Mouse (Mus musculus) hindbrain, postnatal 0 days (tissue): Measurements from ENCODE around the gene Plbd1. TPM values are rescaled to one million over a fixed set of nuclear protein-coding genes. Genes with fewer than 3 reads are reported as not detected.

Experiments used
- ATAC-seq: fragments of 200-750 bp; cut with Nextera tagmentation; 2 replicates; pipeline ENCODE4 v1.8.0; 2017; ENCODE audit warnings: mild to moderate bottlenecking, moderate TSS enrichment, moderate library complexity
- DNase-seq: peaks from one replicate; pipeline ENCODE4 v3.0.0-alpha.2; 2015; ENCODE audit warnings: low spot score
- H3K27ac ChIP-seq: fragments of 300-500 bp; sonication (generic); 2 replicates; pipeline ENCODE4 v1.5.1; 2014; ENCODE audit warnings: mild to moderate bottlenecking
- H3K27me3 ChIP-seq: fragments of 300-500 bp; sonication (generic); 2 replicates; pipeline ENCODE4 v1.6.1; 2014; ENCODE audit warnings: low read length, mixed read lengths; ENCODE audit not compliant: insufficient read depth
- H3K36me3 ChIP-seq: fragments of 300-500 bp; sonication (generic); 2 replicates; pipeline ENCODE4 v1.6.1; 2014; ENCODE audit warnings: low read length, mixed read lengths; ENCODE audit not compliant: insufficient read depth
- H3K4me1 ChIP-seq: fragments of 300-500 bp; sonication (generic); 2 replicates; pipeline ENCODE4 v1.6.1; 2014; ENCODE audit warnings: antibody characterized with exemption, low read length, mixed read lengths; ENCODE audit not compliant: insufficient read depth
- H3K4me2 ChIP-seq: fragments of 300-500 bp; sonication (generic); 2 replicates; pipeline ENCODE4 v1.6.1; 2014; ENCODE audit warnings: low read depth, mild to moderate bottlenecking, low read length, moderate library complexity, mixed read lengths
- H3K4me3 ChIP-seq: fragments of 300-500 bp; sonication (generic); 2 replicates; pipeline ENCODE4 v1.5.1; 2014; ENCODE audit warnings: low read length
- H3K9ac ChIP-seq: fragments of 300-500 bp; sonication (generic); replicated peaks from 2 replicates; pipeline ENCODE4 v1.6.1; 2014; ENCODE audit warnings: mild to moderate bottlenecking, low read length, moderate library complexity, mixed read lengths
- H3K9me3 ChIP-seq: fragments of 300-500 bp; sonication (generic); 2 replicates; pipeline ENCODE4 v1.6.1; 2016; ENCODE audit warnings: low read length, mixed read lengths
- CTCF ChIP-seq: IDR thresholded peaks from 2 replicates; pipeline ENCODE4 v1.5.1; 2016; ENCODE audit warnings: antibody characterized with exemption, control low read depth, low read depth
- WGBS: fragments of 180-500 bp; shearing (Covaris S2); extraction: QIAGEN DNeasy Blood & Tissue Kit; methylation state at CpG from one replicate; pipeline ENCODE4 v1.1.7; 2014; 5-methylcytosine and 5-hydroxymethylcytosine counted together
- polyA plus RNA-seq: library from polyadenylated mRNA; unstranded; fragments of >200 nt; fragmentation: Nextera tagmentation; extraction: Ambion mirVana; gene quantifications from 2 replicates; pipeline ENCODE4 v1.2.1, GENCODE M21; 2015
- total RNA-seq: library from RNA; depleted of rRNA; stranded (reverse); fragments of >200 nt; gene quantifications from 2 replicates; pipeline ENCODE4 v1.2.3, GENCODE M21; 2014

Gene Plbd1
- total and polyA plus RNA-seq, 2 experiments from 2014 or later, result 1.3 TPM; not detected in 1

DNA sequence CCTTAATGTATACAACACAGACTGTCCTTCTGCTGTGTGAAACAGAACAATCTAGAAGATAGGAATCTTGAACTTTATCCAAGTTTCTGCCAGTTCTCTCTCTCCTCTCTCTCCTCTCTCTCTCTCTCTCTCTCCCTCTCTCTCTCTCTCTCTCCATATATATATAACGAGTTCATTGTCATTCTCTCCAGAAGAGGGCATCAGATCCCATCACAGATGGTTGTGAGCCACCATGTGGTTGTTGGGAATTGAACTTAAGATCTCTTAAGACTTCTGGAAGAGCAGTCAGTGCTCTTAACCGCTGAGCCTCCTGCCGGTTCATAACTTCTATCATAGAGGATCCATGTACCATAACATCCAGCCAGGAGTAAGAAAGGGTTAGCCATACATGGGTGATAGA lies 26.7 kb downstream of the Plbd1 start:
- no peak overlapping the region for H3K4me2 ChIP-seq
- DNase-seq, result no peak
- H3K27ac ChIP-seq, result no peak overlapping the region
- H3K4me1 ChIP-seq, result no peaks in the 10 kb centered on the region
- 73% methylated on average over 3 of the region's 3 CpGs for WGBS
- no peak overlapping the region for H3K4me3 ChIP-seq
- no peak for TF ChIP-seq CTCF
- H3K27me3 ChIP-seq, result no peaks in the 10 kb centered on the region
- no peaks in the 10 kb centered on the region for H3K36me3 ChIP-seq
- ATAC-seq, result no peak
- H3K9ac ChIP-seq, result no peak overlapping the region
- H3K9me3 ChIP-seq, result no peaks in the 10 kb centered on the region

DNA sequence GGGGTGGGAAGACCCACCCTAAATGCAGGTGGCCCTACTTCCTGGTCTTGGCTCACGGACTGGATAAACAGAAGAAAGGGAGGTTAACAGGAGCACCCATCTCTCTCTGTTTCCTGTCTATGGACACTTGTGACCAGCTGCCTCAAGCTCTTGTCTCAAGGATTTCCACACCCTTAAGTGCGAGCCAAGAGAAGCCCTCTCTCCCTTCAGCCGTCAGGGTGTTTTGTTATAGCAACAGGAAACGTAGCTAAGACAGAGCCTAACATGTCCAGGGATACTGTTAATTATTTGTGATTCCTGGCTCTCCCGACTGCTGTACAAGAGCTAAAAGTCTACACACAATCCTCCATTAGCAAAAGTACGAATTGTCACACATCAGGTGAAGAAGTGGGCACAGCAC lies 28.0 kb downstream of the Plbd1 start:
- WGBS, result 83% methylated on average over 6 of the region's 6 CpGs
- ATAC-seq, result no peak
- no peaks in the 10 kb centered on the region for H3K4me1 ChIP-seq
- H3K9me3 ChIP-seq, result no peaks in the 10 kb centered on the region
- H3K9ac ChIP-seq, result no peak overlapping the region
- no peak for DNase-seq
- H3K27me3 ChIP-seq, result no peaks in the 10 kb centered on the region
- H3K4me2 ChIP-seq, result no peak overlapping the region
- no peak overlapping the region for H3K27ac ChIP-seq
- H3K36me3 ChIP-seq, result no peaks in the 10 kb centered on the region
- no peak for TF ChIP-seq CTCF
- no peak overlapping the region for H3K4me3 ChIP-seq

DNA sequence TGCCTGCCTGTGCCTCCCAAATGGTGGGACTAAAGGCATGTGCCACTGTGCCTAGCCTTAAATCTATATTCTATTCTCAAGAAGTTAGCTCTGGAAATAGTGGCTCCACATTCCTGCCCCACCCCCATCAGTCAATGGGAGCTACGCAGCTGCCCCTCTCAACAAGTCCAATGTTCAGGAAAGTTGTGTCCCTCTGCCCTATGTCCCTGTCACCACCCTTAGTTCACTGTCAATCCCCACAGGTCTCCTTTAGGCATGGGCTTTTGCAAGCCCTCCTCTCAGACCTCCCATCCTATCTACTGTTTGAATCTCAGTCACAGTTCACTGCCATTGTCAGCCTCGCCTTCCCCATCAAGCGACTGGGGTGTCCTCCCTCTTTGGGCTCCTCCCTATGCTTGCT lies 28.6 kb downstream of the Plbd1 start:
- H3K9ac ChIP-seq, result no peak overlapping the region
- DNase-seq, result no peak
- H3K4me3 ChIP-seq, result no peak overlapping the region
- no peak overlapping the region for H3K27ac ChIP-seq
- no peaks in the 10 kb centered on the region for H3K36me3 ChIP-seq
- no peaks in the 10 kb centered on the region for H3K4me1 ChIP-seq
- no peaks in the 10 kb centered on the region for H3K27me3 ChIP-seq
- ATAC-seq, result no peak
- TF ChIP-seq CTCF, result no peak
- H3K9me3 ChIP-seq, result no peaks in the 10 kb centered on the region
- WGBS, result 90% methylated on average over 3 of the region's 3 CpGs
- no peak overlapping the region for H3K4me2 ChIP-seq

DNA sequence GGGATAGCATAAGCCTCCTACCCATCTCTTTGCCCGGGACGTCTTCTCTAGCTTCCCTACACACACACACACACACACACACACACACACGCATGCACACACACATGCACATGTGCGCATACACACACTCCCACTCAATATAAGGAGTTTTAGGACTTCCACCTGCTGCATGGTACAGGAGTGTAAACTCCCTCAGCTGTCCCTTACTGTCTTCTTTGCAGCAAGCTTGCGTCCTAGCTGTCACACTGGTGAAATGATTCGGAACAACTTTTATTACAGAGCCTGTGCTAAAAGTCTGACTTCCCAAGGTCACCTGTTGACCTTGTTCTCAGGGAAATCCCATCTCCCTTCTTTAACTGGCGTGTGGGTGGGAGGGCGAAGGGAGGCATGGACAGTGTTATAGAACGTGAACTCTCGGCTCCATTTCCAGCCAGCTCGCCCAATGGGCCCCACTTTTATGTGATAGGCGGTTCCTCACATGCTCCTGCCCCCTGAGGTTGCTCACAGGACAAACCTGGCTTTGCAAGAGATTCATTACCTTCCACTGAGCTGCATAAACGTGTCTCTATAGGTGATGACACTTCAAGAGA lies 29.7 kb downstream of the Plbd1 start:
- H3K27ac ChIP-seq, result no peak overlapping the region
- no peaks in the 10 kb centered on the region for H3K27me3 ChIP-seq
- TF ChIP-seq CTCF, result no peak
- H3K4me1 ChIP-seq, result no peaks in the 10 kb centered on the region
- DNase-seq (no peak), ATAC-seq (no peak)
- H3K4me3 ChIP-seq, result no peak overlapping the region
- no peaks in the 10 kb centered on the region for H3K9me3 ChIP-seq
- H3K36me3 ChIP-seq, result no peaks in the 10 kb centered on the region
- H3K9ac ChIP-seq, result no peak overlapping the region
- no peak overlapping the region for H3K4me2 ChIP-seq
- 90% methylated on average over 13 of the region's 13 CpGs for WGBS

DNA sequence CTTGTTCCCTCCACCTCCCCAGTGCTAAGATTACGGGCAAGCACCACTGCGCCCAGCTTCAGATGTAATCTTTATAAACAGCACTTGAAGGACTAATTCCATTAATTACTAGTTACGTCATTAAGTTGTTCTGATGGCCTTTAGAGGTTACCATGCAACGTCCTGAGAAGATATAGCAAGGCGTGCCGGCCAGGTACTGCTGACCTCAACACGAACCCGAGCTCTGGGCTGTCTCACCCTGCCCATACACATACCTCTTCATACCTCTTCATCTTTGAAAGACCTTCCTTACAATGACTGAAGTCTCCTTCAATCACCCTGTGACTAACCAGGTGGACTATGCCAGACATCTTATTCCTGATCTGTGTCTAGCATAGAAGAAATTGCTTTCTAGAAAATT lies 30.2 kb downstream of the Plbd1 start:
- Histone ChIP-seq H3K27ac (no peak overlapping the region), H3K36me3 (no peaks in the 10 kb centered on the region), H3K4me1 (no peaks in the 10 kb centered on the region), H3K27me3 (no peaks in the 10 kb centered on the region), H3K4me3 (no peak overlapping the region), H3K9ac (no peak overlapping the region), H3K9me3 (no peaks in the 10 kb centered on the region), H3K4me2 (no peak overlapping the region)
- WGBS, result 90% methylated on average over 8 of the region's 8 CpGs
- DNase-seq (no peak), ATAC-seq (no peak)
- no peak for TF ChIP-seq CTCF

DNA sequence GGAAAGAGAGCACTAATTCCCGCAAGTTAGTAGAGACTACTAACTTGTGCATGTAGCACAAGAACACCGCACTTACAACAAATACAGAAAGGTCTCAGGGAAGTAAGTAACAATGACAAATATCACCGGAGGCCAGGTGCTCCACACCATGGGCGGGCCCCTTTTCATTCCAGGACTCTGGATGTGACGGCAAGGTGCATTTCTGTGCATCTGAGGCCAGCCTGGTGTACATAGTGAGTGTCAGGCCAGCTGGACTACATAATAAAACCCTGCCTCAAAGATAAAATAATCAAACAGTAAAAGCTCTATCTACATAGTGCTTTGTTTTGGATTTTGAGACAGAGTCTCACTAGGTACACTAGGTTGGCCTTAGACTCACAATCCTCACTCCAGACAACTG lies 32.1 kb downstream of the Plbd1 start:
- WGBS, result 93% methylated on average over 5 of the region's 5 CpGs
- Histone ChIP-seq H3K9me3 (no peaks in the 10 kb centered on the region), H3K27me3 (no peaks in the 10 kb centered on the region), H3K9ac (no peak overlapping the region), H3K36me3 (no peaks in the 10 kb centered on the region), H3K4me3 (no peak overlapping the region), H3K4me1 (no peaks in the 10 kb centered on the region), H3K27ac (no peak overlapping the region), H3K4me2 (no peak overlapping the region)
- DNase-seq, result no peak
- ATAC-seq, result no peak
- no peak for TF ChIP-seq CTCF

DNA sequence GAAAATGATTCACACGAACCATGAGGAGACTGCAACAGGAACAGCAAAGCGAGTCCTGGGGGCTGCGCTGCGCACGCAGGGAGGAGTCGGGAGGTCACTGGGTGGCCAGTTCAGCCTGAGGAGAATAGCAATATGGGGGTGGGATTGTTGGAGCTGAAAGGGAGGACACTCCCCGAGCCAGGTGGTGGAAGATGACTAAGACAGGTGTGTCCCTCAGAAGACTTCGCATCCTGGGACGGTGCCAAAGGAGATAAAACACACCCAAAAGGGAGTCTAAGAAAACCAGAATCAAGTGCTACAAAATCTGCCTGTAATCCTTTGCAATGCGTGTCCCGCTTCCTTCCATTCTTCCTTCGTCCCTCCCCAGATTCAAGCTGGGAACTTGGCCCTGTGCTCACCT lies 36.3 kb downstream of the Plbd1 start:
- no peak overlapping the region for H3K4me2 ChIP-seq
- no peaks in the 10 kb centered on the region for H3K27me3 ChIP-seq
- no peak overlapping the region for H3K4me3 ChIP-seq
- DNase-seq (no peak), ATAC-seq (no peak)
- H3K27ac ChIP-seq, result no peak overlapping the region
- no peak for TF ChIP-seq CTCF
- no peaks in the 10 kb centered on the region for H3K4me1 ChIP-seq
- H3K9me3 ChIP-seq, result no peaks in the 10 kb centered on the region
- H3K36me3 ChIP-seq, result no peaks in the 10 kb centered on the region
- 92% methylated on average over 12 of the region's 12 CpGs for WGBS
- no peak overlapping the region for H3K9ac ChIP-seq
